Mouse (Mus musculus) macrophage (primary cell): Measurements from ENCODE around the gene Efcab12. TPM values are rescaled to one million over a fixed set of nuclear protein-coding genes. Genes with fewer than 3 reads are reported as not detected.

Experiments used
- H3K27ac ChIP-seq: fragments of 350-480 bp; formaldehyde crosslinking; 2 replicates; pipeline ENCODE4 v1.9.0; 2021
- H3K36me3 ChIP-seq: fragments of 350-480 bp; formaldehyde crosslinking; 2 replicates; pipeline ENCODE4 v1.9.0; 2021; ENCODE audit errors: inconsistent target
- H3K4me3 ChIP-seq: fragments of 350-480 bp; formaldehyde crosslinking; 2 replicates; pipeline ENCODE4 v1.9.0; 2021; ENCODE audit errors: inconsistent target
- H3K79me2 ChIP-seq: fragments of 350-480 bp; formaldehyde crosslinking; 2 replicates; pipeline ENCODE4 v1.9.0; 2021; ENCODE audit errors: inconsistent target
- WGBS: methylation state at CpG from one replicate; pipeline ENCODE4 v1.1.7; 2026; ENCODE audit warnings: inconsistent platforms; ENCODE audit not compliant: missing documents; 5-methylcytosine and 5-hydroxymethylcytosine counted together
- polyA plus RNA-seq: library from polyadenylated mRNA; stranded (reverse); fragments of 250-400 nt; gene quantifications from 3 replicates; pipeline ENCODE4 v1.2.4, GENCODE M21; 2018; ENCODE audit warnings: inconsistent platforms

Efcab12 gene
- polyA plus RNA-seq, 1 experiment from 2014 or later, result 0.16 TPM

DNA sequence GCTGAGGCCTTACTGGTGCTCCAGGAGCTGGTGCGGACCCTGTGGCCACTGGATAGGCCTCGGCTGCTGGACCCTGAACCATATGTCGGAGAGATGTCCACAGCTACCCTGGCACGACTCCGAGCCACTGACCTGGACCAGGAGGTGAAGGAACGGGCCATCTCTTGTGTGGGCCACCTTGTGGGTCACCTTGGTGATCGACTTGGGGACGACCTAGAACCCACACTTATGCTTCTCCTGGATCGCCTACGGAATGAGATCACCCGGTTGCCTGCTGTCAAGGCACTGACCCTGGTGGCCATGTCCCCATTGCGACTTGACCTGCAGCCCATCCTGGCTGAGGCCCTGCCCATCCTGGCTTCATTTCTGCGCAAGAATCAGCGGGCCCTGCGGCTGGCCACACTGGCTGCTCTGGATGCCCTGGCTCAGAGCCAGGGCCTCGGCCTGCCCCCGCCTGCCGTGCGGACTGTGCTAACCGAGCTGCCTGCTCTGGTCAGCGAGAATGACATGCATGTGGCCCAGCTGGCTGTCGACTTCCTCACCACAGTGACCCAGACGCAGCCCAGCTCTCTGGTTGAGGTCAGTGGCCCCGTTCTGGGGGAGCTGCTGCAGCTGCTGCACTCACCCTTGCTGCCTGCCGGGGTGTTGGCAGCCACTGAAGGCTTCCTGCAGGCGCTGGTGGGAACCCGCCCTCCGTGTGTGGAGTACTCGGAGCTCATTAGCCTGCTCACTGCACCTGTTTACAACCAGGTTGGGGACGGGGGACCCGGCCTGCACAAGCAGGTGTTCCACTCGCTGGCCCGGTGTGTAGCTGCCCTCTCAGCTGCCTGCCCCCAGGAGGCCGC is 46.1 kb downstream of the Efcab12 start:
- 38% methylated on average over 34 of the region's 34 CpGs for WGBS
- no peaks in the 10 kb centered on the region for H3K36me3 ChIP-seq
- no peak overlapping the region for H3K27ac ChIP-seq
- H3K79me2 ChIP-seq, result no peaks in the 10 kb centered on the region
- no peak overlapping the region for H3K4me3 ChIP-seq

DNA sequence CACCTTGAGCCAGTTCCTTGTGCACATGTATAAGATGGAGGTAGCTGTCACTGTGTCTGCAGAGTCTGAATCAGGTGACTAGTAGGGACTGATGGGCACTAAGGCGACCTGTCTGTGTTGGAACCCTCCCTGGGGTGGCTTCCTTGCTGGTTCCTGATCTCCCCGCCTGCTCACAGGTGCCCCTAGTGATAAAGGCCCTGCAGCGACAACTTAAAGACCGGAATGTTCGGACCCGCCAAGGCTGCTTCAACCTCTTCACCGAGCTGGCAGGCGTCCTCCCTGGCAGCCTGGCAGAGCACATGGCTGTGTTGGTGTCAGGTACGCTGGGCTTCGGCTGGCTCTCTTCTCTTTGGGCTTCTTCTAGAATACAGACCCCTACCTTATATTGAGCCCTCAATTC is 47.2 kb downstream of the Efcab12 start:
- 97% methylated on average over 10 of the region's 10 CpGs for WGBS
- Histone ChIP-seq H3K27ac (no peak overlapping the region), H3K79me2 (no peaks in the 10 kb centered on the region), H3K4me3 (no peak overlapping the region), H3K36me3 (no peaks in the 10 kb centered on the region)

DNA sequence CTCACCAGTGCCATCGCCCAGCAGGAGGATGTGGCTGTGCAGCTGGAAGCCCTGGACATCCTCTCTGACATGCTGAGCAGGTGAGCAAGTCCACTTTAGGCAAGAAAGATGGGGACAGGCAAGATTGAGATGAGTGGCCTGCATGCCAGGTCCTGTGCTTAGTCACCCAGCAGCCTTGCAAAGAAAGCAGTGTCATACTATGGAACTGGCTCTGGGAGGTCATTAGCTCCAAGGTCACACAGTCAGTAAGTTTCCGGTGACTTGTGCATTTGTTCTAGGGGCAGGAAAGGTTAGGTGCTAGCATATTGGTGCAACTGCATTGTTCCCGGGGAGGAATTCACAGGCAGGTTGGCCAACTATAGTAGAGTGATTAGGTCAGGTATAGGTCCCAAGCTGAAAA is 55.4 kb downstream of the Efcab12 start:
- WGBS, result 95% methylated on average over 3 of the region's 3 CpGs
- Histone ChIP-seq H3K79me2 (no peaks in the 10 kb centered on the region), H3K4me3 (no peak overlapping the region), H3K36me3 (no peaks in the 10 kb centered on the region), H3K27ac (no peak overlapping the region)

DNA sequence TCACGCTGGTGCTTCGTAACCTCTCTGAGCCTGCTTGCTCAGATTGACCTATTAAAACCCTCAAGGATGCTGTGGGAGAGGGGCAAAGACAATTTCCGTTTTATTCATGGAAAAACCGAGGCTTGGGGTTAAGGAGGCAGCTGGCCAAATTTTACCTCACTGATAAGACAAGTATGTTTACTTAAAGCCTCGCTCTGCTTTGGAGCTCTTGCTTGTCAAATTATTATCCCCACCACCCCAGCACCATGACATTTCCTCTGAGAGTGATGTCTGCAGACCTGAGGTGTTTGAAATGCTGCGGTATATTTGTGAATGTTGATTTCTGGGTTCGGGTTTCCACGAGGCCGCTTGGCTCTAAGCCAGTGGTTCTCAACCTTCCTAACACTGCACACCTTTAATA is 61.8 kb downstream of the Efcab12 start:
- no peak overlapping the region for H3K4me3 ChIP-seq
- H3K79me2 ChIP-seq, result no peaks in the 10 kb centered on the region
- no peaks in the 10 kb centered on the region for H3K36me3 ChIP-seq
- H3K27ac ChIP-seq, result no peak overlapping the region
- WGBS, result 51% methylated on average over 9 of the region's 9 CpGs

DNA sequence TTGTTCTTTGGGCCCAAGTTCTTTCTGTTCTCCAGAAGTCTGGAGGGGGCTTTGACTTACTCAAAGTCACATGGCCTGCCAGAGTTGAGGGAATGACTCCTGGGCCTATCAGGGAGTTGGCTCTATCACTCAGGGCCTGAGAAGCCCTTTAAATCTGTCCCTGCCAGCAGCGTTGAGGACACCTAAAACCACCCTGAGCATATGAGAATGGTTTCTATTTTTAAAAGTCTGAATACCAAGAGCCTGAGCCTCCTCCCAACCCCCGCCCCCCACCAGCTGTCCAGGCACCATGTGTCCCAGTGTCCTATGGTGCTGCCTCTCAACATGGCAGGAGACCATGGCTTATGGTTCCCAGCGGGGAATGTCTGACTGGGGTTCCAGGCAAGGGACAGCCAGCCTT is 62.4 kb downstream of the Efcab12 start:
- no peak overlapping the region for H3K27ac ChIP-seq
- WGBS, result 73% methylated on average over 3 of the region's 3 CpGs
- H3K4me3 ChIP-seq, result no peak overlapping the region
- H3K36me3 ChIP-seq, result no peaks in the 10 kb centered on the region
- H3K79me2 ChIP-seq, result no peaks in the 10 kb centered on the region

DNA sequence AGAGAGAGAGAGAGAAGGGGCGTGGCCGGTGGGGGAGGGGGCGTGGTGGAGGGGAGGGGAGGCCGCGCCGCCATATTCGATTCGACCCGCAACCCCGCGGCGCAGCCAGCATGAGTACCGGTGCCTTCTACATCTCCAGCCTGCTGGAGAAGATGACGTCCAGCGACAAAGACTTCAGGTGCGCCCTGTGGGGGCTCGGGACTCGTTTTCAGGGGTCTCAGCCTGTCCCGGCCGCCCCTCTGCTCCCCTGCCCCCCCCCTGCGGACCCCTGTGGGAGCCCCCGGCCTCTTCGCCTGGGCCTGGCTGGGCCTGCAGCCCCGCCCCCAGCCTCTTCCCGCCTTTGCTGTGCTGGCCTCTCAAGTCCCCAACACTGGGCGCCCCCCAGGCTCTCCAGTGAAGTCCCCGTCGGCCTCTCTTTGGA is 63.7 kb downstream of the Efcab12 start, which contains the start of gene Cand2:
TSS of gene Cand2 (plus strand) at position 38 of the 421 bp plus-strand sequence.
- Histone ChIP-seq H3K27ac (no peak within 1 kb of the TSS), H3K36me3 (no peaks in the 10 kb centered on the region), H3K4me3 (peak within 1 kb of the TSS; percentile 15), H3K79me2 (no peaks in the 10 kb centered on the region)
- 11% methylated on average over 17 of the region's 28 CpGs for WGBS

DNA sequence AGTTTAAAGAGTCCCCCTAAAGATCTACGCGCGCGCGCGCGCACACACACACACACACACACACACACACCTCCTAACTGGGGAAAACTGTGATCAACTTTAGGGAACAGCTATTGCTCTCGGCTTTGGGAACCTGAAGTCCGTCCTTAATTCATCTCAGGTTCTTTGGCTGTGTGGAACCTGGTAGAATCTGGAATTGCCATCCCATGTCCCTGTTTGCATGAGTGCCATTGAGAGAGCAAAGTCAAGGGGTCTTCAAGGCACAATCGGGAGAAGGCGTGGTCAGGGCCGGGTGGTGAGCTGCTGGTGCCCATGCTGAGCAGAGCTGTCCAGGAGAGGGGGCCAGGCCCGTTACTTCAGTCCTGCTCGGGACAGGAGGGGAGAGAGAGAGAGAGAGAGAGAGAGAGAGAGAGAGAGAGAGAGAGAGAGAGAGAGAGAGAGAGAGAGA is 64.2 kb downstream of the Efcab12 start:
- no peaks in the 10 kb centered on the region for H3K79me2 ChIP-seq
- no peaks in the 10 kb centered on the region for H3K36me3 ChIP-seq
- WGBS, result 0% methylated on average over 4 of the region's 14 CpGs
- peak overlapping the region; percentile 15 for H3K4me3 ChIP-seq
- H3K27ac ChIP-seq, result no peak overlapping the region

DNA sequence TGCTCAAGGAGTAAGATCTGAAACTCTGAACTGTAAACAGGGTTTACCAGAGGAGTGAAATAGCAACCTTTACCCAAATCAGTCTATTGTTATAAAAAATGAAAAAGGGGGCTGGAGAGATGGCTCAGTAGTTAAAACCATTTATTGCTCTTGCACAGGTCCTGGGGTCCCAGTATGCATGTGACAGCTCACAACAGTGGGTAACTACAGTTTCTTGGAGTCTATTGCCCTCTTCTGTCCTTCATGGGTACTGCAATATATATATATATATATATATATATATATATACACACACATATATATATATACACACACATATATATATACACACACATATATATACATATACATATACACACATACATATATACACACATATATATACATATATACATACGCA is 65.6 kb downstream of the Efcab12 start:
- no CpG with 5 or more reads among the region's 1 CpGs for WGBS
- Histone ChIP-seq H3K36me3 (no peaks in the 10 kb centered on the region), H3K4me3 (no peak overlapping the region), H3K27ac (no peak overlapping the region), H3K79me2 (no peaks in the 10 kb centered on the region)

DNA sequence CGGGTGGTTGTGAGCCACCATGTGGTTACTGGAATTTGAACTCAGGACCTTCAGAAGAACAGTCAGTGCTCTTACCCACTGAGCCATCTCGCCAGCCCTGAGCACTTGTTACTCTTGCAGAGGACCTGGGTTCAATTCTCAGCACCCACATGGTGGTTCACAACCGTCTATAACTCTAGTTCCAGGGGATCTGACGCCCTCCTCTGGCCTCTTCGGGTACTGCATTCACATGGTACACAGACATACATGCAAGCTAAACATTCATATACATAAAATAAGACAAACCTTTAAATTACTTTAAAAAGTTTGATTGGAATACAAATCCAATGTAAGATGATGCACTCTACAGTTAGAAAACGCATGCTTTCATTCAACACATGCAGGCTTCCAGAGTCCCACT is 66.0 kb downstream of the Efcab12 start:
- Histone ChIP-seq H3K4me3 (no peak overlapping the region), H3K36me3 (no peaks in the 10 kb centered on the region), H3K79me2 (no peaks in the 10 kb centered on the region), H3K27ac (no peak overlapping the region)
- WGBS, result 76% methylated on average over 4 of the region's 6 CpGs

DNA sequence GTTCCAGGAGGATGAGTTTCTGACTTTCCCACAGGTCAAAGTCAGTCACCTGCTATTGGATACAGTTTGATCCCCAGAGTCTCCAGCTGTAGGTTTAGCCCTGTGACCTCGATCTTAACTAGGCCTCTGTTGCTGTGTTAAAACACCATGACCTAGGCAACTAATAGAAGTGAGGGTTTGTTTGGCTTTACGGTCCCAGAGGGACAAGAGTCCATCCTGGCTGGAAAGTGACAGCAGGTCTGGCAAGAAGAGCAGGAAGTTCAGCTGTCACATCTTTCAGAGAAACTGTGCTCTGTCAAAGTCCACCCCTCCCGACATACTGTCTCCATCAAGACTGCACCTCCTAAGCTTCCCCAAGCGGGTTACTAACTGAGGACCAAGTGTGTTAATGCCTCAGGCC is 67.4 kb downstream of the Efcab12 start:
- no peaks in the 10 kb centered on the region for H3K36me3 ChIP-seq
- WGBS, result 86% methylated on average over 4 of the region's 4 CpGs
- no peaks in the 10 kb centered on the region for H3K79me2 ChIP-seq
- no peak overlapping the region for H3K27ac ChIP-seq
- no peak overlapping the region for H3K4me3 ChIP-seq

DNA sequence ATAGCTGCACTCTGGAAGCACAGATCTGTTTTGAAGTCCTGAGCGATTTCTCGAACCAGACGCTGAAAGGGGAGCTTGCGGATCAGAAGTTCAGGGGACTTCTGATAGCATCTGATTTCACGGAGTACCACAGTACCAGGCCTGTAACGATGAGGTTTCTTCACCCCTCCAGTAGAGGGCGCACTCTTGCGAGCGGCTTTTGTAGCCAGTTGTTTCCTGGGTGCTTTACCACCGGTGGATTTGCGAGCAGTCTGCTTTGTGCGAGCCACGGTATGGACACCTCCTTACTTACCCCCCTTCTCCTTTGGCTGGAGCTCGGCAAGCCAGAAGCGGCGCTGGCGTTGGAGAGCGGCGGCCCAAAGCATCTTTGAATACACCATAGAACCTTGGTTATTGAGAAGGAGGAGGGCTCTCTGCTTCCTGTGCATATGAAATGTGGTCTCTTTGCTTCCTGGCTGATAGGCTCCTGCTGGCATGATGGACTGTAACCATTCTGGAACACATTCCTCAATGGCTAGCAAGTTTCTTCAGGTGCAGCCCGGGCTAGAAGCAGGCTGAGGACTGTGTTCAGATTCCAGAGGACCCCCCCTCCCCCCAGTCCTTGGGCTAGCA is 68.0 kb downstream of the Efcab12 start:
- 52% methylated on average over 17 of the region's 20 CpGs for WGBS
- Histone ChIP-seq H3K36me3 (no peaks in the 10 kb centered on the region), H3K27ac (no peak overlapping the region), H3K79me2 (no peaks in the 10 kb centered on the region), H3K4me3 (no peak overlapping the region)

DNA sequence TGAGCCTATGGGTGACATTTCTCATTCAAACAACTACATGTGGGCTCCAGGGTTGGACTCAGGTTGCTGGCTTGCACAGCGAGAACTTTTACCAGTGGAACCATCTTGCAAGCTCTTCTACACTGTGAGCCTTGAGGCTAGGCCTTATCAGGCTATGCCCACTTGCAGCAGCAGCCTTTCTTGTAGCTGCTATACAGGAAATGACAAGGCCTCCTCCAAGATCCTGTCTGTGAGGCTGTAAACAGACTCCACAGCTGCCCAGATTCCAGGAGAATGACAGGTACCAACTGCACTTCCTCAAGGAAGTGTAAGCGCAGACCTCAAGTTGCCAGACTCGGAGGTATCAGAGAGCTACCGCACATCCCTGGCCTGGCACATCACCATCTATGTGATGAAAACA is 70.0 kb downstream of the Efcab12 start:
- WGBS, result 55% methylated on average over 4 of the region's 4 CpGs

DNA sequence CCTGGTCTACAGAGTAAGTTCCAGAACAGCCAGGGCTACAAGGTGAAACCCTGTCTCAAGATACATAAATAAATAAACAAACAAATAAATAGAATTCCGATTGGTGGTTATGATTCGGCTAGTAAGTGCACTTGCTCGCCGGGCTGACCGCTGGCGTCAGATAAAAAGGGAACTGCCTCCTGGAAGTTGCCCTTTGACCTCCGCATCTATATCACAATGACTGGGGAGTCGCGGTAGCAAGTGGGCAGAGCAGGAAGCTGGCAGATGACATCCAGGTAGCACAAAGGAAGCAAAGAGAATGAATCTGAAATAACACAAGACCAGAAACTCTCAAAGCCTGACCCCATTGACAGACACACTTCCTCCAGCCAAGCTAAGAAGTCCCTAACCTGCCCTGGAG is 70.9 kb downstream of the Efcab12 start:
- Histone ChIP-seq H3K27ac (no peak overlapping the region), H3K4me3 (no peak overlapping the region), H3K36me3 (no peaks in the 10 kb centered on the region), H3K79me2 (no peaks in the 10 kb centered on the region)
- WGBS, result 45% methylated on average over 9 of the region's 9 CpGs

More for the DNA sequence above, 70.0 kb downstream of the Efcab12 start:
- Histone ChIP-seq H3K27ac (no peak overlapping the region), H3K4me3 (no peak overlapping the region), H3K36me3 (no peaks in the 10 kb centered on the region), H3K79me2 (no peaks in the 10 kb centered on the region)

DNA sequence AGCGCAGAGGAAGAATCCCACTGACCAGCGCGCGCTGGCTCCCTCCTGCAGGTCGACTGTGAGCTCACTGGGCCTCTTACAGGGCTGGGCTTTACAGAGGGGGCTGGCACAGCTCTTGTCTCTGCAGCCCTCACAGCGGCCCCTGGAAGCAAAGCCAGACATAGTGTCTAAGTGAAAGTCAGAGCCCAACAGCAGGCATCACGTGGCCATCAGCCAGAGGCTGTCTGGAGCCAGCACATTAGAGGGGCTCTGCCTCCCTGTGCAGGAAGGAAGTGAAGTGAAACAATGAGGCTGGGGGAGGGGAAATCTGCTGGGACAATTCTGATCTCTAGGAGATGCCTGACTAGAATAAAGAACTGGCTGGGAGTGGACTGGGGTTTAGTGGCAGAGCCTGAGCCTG is 74.0 kb downstream of the Efcab12 start:
- Histone ChIP-seq H3K36me3 (no peaks in the 10 kb centered on the region), H3K4me3 (no peak overlapping the region), H3K79me2 (no peaks in the 10 kb centered on the region), H3K27ac (peak overlapping the region; percentile 71)
- WGBS, result 15% methylated on average over 7 of the region's 7 CpGs

DNA sequence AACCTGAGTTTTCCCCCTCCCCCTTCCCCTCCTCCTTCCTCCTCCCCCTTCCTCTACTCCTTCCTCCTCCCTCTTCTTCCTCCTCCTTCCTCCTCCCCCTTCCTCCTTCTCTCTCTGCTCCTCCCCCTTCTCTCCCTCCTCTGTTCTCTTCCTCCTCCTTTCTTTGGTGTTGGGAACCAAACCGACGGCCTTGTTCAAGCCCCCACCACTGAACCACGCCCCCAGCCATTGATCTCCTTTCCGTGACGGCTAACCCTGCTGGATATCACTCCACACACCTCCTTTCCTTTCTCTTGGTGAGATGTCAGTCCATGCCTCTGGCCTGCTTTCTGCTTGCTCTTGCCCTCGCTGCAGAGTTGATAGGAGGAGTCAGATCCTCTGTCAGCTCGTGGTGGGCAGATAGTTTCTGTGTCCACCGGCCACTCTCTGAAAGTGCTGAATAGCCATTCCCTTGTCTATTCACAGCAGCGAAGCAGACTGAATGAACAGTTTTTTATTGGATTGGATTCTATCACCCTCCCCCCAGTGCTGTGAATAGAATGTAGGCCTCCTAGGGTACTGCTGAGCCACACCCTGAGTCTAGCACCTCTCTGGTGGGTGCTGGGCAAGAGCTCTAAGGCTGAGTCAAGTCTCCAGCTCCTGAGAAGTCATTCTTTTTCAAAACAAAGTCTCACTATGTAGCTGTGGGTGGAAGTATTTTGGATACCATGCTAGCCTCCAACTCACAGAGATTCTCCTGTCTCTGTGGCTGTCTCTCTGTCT is 76.0 kb downstream of the Efcab12 start, which contains the start of gene Tmem40:
TSS of gene Tmem40 (minus strand) at position 416 of the 762 bp plus-strand sequence.
- peak within 1 kb of the TSS; percentile 58 for H3K27ac ChIP-seq
- H3K4me3 ChIP-seq, result no peak within 1 kb of the TSS
- H3K36me3 ChIP-seq, result no peaks in the 10 kb centered on the region
- 20% methylated on average over 9 of the region's 9 CpGs for WGBS
- no peaks in the 10 kb centered on the region for H3K79me2 ChIP-seq
